Comparison of ENCODE assay signal across 28 mouse cellular contexts in the genomic region with DNA sequence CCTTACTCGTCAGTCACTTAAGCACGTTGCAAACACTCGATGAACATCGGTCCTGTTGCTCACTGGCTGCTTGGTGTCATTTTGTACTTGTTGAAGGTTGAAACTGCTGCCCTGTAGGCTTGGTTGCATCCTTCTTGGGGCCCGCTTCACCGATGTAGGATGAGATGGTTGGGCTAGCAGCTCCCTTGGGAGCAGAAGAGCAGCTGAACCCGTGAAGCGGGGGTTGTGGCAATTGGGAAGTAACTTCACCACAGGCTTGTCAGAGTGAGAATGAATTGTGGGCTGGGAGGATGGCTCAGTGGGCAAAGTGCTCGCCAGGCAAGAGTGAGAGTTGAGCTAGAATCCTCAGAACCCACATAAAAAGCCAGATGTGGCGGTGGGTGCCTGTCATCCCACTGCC. TPM values are rescaled to one million over a fixed set of nuclear protein-coding genes. Genes with fewer than 3 reads are reported as not detected.
DNase-seq lines count a peak whose midpoint lies in the region; ATAC-seq and TF ChIP-seq lines count a peak whose summit lies in the region.
"Had no signal": no experiment of that assay in that cellular context is flagged by ENCODE, and none has a peak within 500 bp of the region (broad histone marks: within the 10 kb centered on the region; RNA-seq: fewer than 3 reads in every experiment).

No protein-coding gene starts in this region.

- TF ChIP-seq CTCF in spleen, adult 2 months (IDR thresholded peaks at IDR 0.05; ENCODE audit: extremely low read depth, insufficient read depth, insufficient read length, insufficient replicate concordance), result no peak

- intact Hi-C loops in heart, postnatal 10 days (cut with DNase I), result loop anchor here (5.0 kb wide), 2 partner anchors 39 to 149 kb away; a partner anchor contains a TSS
- intact Hi-C loops in left cerebral cortex, postnatal 25 days (cut with DNase I), result loop anchor here (5.0 kb wide), 2 partner anchors 56 to 214 kb away; a partner anchor contains a TSS

- no peak overlapping the region for H3K9ac ChIP-seq in kidney, embryonic 16.5 days (replicated peaks; ENCODE audit: low read length)
- H3K9ac ChIP-seq: forebrain, postnatal 0 days; heart, embryonic 13.5 days; hindbrain, embryonic 15.5 days; liver, embryonic 13.5 days; lung, embryonic 14.5 days; midbrain, embryonic 15.5 days; neural tube, embryonic 13.5 days had no signal

- ATAC-seq in granulocyte monocyte progenitor cell, adult 5-6 weeks (replicated peaks; ENCODE audit: poor library complexity, severe bottlenecking), result peak; percentile 44
- no peak for ATAC-seq in kidney, embryonic 16.5 days (ENCODE audit: low FRiP score, low TSS enrichment)
- ATAC-seq: forebrain, postnatal 0 days; intestine, embryonic 16.5 days; midbrain, embryonic 15.5 days had no signal

- no peaks in the 10 kb centered on the region for H3K9me3 ChIP-seq in kidney, embryonic 16.5 days (ENCODE audit: low read length)
- H3K9me3 ChIP-seq: heart, embryonic 13.5 days; hindbrain, embryonic 15.5 days; liver, embryonic 13.5 days; midbrain, embryonic 15.5 days; neural tube, embryonic 13.5 days had no signal

- H3K4me1 ChIP-seq in spleen, adult 2 months (ENCODE audit: control insufficient read depth, insufficient read depth, insufficient read length), result peaks cover 8% of the 10 kb centered on the region; the same call in 1 of the 2 replicates
- H3K4me1 ChIP-seq in kidney, embryonic 16.5 days (ENCODE audit: insufficient read depth, low read length), result no peaks in the 10 kb centered on the region; the same call in 1 of the 2 replicates
- H3K4me1 ChIP-seq: hindbrain, embryonic 15.5 days; liver, embryonic 13.5 days; midbrain, embryonic 15.5 days had no signal

- H3K36me3 ChIP-seq in spleen, adult 2 months (ENCODE audit: control insufficient read depth, insufficient read depth, low read length), result no peaks in the 10 kb centered on the region
- no peaks in the 10 kb centered on the region for H3K36me3 ChIP-seq in kidney, embryonic 16.5 days (ENCODE audit: insufficient read depth, low read length)
- H3K36me3 ChIP-seq: heart, embryonic 13.5 days; hindbrain, embryonic 15.5 days; liver, embryonic 13.5 days; midbrain, embryonic 15.5 days; neural tube, embryonic 13.5 days had no signal

- TF ChIP-seq POLR2A in spleen, adult 2 months (IDR thresholded peaks at IDR 0.05; ENCODE audit: low read depth, low read length), result no peak

- peak in 1 of 2 experiments; percentile 9 for DNase-seq in spleen, adult 2 months (ENCODE audit: low read depth in 1 of 2, low spot score in 2 of 2)
- no peak for DNase-seq in spleen, postnatal 4 days (ENCODE audit: low spot score in 2 of 2)
- peak; percentile 29 to 30 for DNase-seq in B cell, adult 2 months
- peak; percentile 44 for DNase-seq in naive thymus-derived CD4-positive, alpha-beta T cell, adult 2 months (ENCODE audit: low read depth)
- no peak for DNase-seq in heart, postnatal 10 days
- DNase-seq in left cerebral cortex, postnatal 25 days (ENCODE audit: low spot score in 2 of 2), result no peak
- DNase-seq: adrenal gland, postnatal 25 days; cerebellum, adult 9-11 months; forebrain, postnatal 0 days; gastrocnemius, postnatal 25 days; heart, adult 2 months; kidney, adult 9 months; kidney, postnatal 4 days; layer of hippocampus, adult 9-11 months; liver, embryonic 13.5 days; lung, embryonic 14.5 days; lung, postnatal 36 days; right cerebral cortex, postnatal 4 days had no signal

- H3K4me2 ChIP-seq in kidney, embryonic 16.5 days (replicated peaks; ENCODE audit: low read depth, low read length), result no peak overlapping the region
- H3K4me2 ChIP-seq: heart, embryonic 13.5 days; hindbrain, embryonic 15.5 days; liver, embryonic 13.5 days; lung, embryonic 14.5 days; midbrain, embryonic 15.5 days; neural tube, embryonic 13.5 days had no signal

- 18% methylated on average over 10 of the region's 10 CpGs for WGBS in spleen, adult 2 months
- 74% methylated on average over 10 of the region's 10 CpGs for WGBS in kidney, embryonic 16.5 days

- H3K27me3 ChIP-seq in spleen, adult 2 months (ENCODE audit: control insufficient read depth, insufficient read depth, low read length), result no peaks in the 10 kb centered on the region
- peaks cover 3% of the 10 kb centered on the region; the same call in 1 of the 2 replicates for H3K27me3 ChIP-seq in kidney, embryonic 16.5 days (ENCODE audit: insufficient read depth, low read length)
- H3K27me3 ChIP-seq: hindbrain, embryonic 15.5 days; midbrain, embryonic 15.5 days had no signal

- H3K4me3 ChIP-seq in spleen, adult 2 months (ENCODE audit: extremely low read depth, insufficient read depth, insufficient read length), result no peak overlapping the region
- H3K4me3 ChIP-seq in kidney, embryonic 16.5 days (ENCODE audit: low read length), result no peak overlapping the region
- H3K4me3 ChIP-seq: heart, adult 2 months; heart, embryonic 13.5 days; hindbrain, embryonic 15.5 days; liver, embryonic 13.5 days; midbrain, embryonic 15.5 days; neural tube, embryonic 13.5 days had no signal

- H3K27ac ChIP-seq in spleen, adult 2 months (ENCODE audit: insufficient read depth, low read length), result peak overlapping the region; percentile 45; the same call in 1 of the 2 replicates
- no peak overlapping the region for H3K27ac ChIP-seq in kidney, embryonic 16.5 days (ENCODE audit: low read length)
- H3K27ac ChIP-seq: heart, adult 2 months; heart, embryonic 13.5 days; hindbrain, embryonic 15.5 days; liver, embryonic 13.5 days; midbrain, embryonic 15.5 days; neural tube, embryonic 13.5 days had no signal

RNA-seq across cellular contexts. Expression of a gene that starts 37.1 kb away (rescaled TPM):
- 22.4 and 22.5 TPM in 2 replicates for polyA plus RNA-seq in spleen, adult 2 months (2012; rRNA removed)
- total RNA-seq in granulocyte monocyte progenitor cell, adult 5-6 weeks (2014; fragmentation: Nextera tagmentation), result 17.4 and 24.2 TPM in 2 replicates
- total RNA-seq in granulocyte monocyte progenitor cell, adult 5-6 weeks (2017), result 21.0 and 21.4 TPM in 2 replicates
- total RNA-seq in heart, postnatal 10 days (2021), result 10 to 100 TPM; 60.5 to 68.1 TPM
- 91.6 and 101 TPM in 2 replicates for polyA plus RNA-seq in kidney, embryonic 16.5 days (2015; fragmentation: Nextera tagmentation; extraction: Ambion mirVana)
- 100 to 1,000 TPM in 1 of 2 experiments, 10 to 100 TPM in 1; 92.8 to 105 TPM for total RNA-seq in left cerebral cortex, postnatal 25 days (2021)

RNA-seq across cellular contexts. Expression of a gene that starts 54.6 kb away (rescaled TPM):
- 0.16 and 0.20 TPM in 2 replicates for polyA plus RNA-seq in spleen, adult 2 months (2012; rRNA removed)
- 1.1 TPM in 1 of 2 replicates, not detected in the other for total RNA-seq in granulocyte monocyte progenitor cell, adult 5-6 weeks (2014; fragmentation: Nextera tagmentation)
- total RNA-seq in granulocyte monocyte progenitor cell, adult 5-6 weeks (2017), result 0.47 TPM in 1 of 2 replicates, not detected in the other
- total RNA-seq in heart, postnatal 10 days (2021), result under 1 TPM in 1 of 2 experiments, not detected in 1; 0.22 TPM
- 0.17 TPM in 1 of 2 replicates, not detected in the other for polyA plus RNA-seq in kidney, embryonic 16.5 days (2015; fragmentation: Nextera tagmentation; extraction: Ambion mirVana)
- under 1 TPM; 0.34 to 0.53 TPM for total RNA-seq in left cerebral cortex, postnatal 25 days (2021)
- total RNA-seq: adrenal gland, postnatal 25 days; heart, adult 2 months; heart, postnatal 25 days had no signal
- polyA plus RNA-seq: embryonic facial prominence, embryonic 11.5 days; forebrain, embryonic 11.5 days; hindbrain, embryonic 15.5 days; liver, embryonic 13.5 days; lung, embryonic 14.5 days; midbrain, embryonic 15.5 days had no signal

Comparison
In these comparisons a context has a peak if more than half of its experiments do, and no peak if none do; other contexts are left out.
1. DNase-seq: peak in B cell, adult 2 months (2 of 2) and naive thymus-derived CD4-positive, alpha-beta T cell, adult 2 months (single experiment); none in spleen, postnatal 4 days (0 of 2), heart, postnatal 10 days (0 of 2) and left cerebral cortex, postnatal 25 days (0 of 2).